Mouse (Mus musculus): Measurements from ENCODE around the gene Adad2. TPM values are rescaled to one million over a fixed set of nuclear protein-coding genes. Genes with fewer than 3 reads are reported as not detected.
A peak's percentile ranks its signal among the peaks of the same experiment; 100 is the strongest.

The Adad2 gene
- polyA plus RNA-seq, 2 experiments, result not detected

GRCm38 (mm10) chr8:119641058-119641457 lies 28.5 kb downstream of the Adad2 start:
- DNase-seq (ENCODE audit: low read depth in 3 of 3, low spot score in 3 of 3) (no peak), ATAC-seq (ENCODE audit: insufficient read depth) (no peak)
- Histone ChIP-seq H3K4me3 (ENCODE audit: insufficient read depth in 1 of 2, low read depth in 2 of 2, low read length in 2 of 2) (no peak overlapping the region), H3K9ac (replicated peaks) (no peak overlapping the region), H3K27me3 (ENCODE audit: control insufficient read depth, insufficient read depth, low read length) (no peaks in the 10 kb centered on the region), H3K9me3 (ENCODE audit: control insufficient read depth, low read length) (no peaks in the 10 kb centered on the region), H3K36me3 (replicated peaks; ENCODE audit: control insufficient read depth, insufficient read depth, low read depth) (no peaks in the 10 kb centered on the region), H3K4me1 (replicated peaks; ENCODE audit: control insufficient read depth in 2 of 2, insufficient read depth in 2 of 2, low read length in 1 of 2) (no peaks in the 10 kb centered on the region), H3K27ac (no peak overlapping the region), H3K4me2 (ENCODE audit: low read depth) (no peak overlapping the region)
- 57% methylated on average over 5 of the region's 5 CpGs for WGBS (ENCODE audit: insufficient replicate concordance)
- TF ChIP-seq EP300 (IDR thresholded peaks at IDR 0.05; ENCODE audit: low read depth), result no peak
- no peak for TF ChIP-seq CTCF (IDR thresholded peaks at IDR 0.05; ENCODE audit: low read depth)

GRCm38 (mm10) chr8:119642960-119643359 lies 30.4 kb downstream of the Adad2 start:
- Histone ChIP-seq H3K27me3 (ENCODE audit: control insufficient read depth, insufficient read depth, low read length) (no peaks in the 10 kb centered on the region), H3K4me2 (ENCODE audit: low read depth) (no peak overlapping the region), H3K4me1 (replicated peaks; ENCODE audit: control insufficient read depth in 2 of 2, insufficient read depth in 2 of 2, low read length in 1 of 2) (no peaks in the 10 kb centered on the region), H3K9me3 (ENCODE audit: control insufficient read depth, low read length) (no peaks in the 10 kb centered on the region), H3K36me3 (replicated peaks; ENCODE audit: control insufficient read depth, insufficient read depth, low read depth) (no peaks in the 10 kb centered on the region), H3K27ac (no peak overlapping the region), H3K9ac (replicated peaks) (no peak overlapping the region), H3K4me3 (ENCODE audit: insufficient read depth in 1 of 2, low read depth in 2 of 2, low read length in 2 of 2) (no peak overlapping the region)
- 75% methylated on average over 1 of the region's 1 CpGs for WGBS (ENCODE audit: insufficient replicate concordance)
- ATAC-seq (ENCODE audit: insufficient read depth) (no peak), DNase-seq (ENCODE audit: low read depth in 3 of 3, low spot score in 3 of 3) (no peak)
- TF ChIP-seq CTCF (IDR thresholded peaks at IDR 0.05; ENCODE audit: low read depth) (no peak), EP300 (IDR thresholded peaks at IDR 0.05; ENCODE audit: low read depth) (no peak)

- DNase-seq (ENCODE audit: low read depth in 3 of 3, low spot score in 3 of 3) (no peak), ATAC-seq (ENCODE audit: insufficient read depth) (no peak)
- H3K4me3 ChIP-seq (ENCODE audit: insufficient read depth in 1 of 2, low read depth in 2 of 2, low read length in 2 of 2), result no peak overlapping the region
- no peak for TF ChIP-seq EP300 (IDR thresholded peaks at IDR 0.05; ENCODE audit: low read depth)
- TF ChIP-seq CTCF (IDR thresholded peaks at IDR 0.05; ENCODE audit: low read depth), result no peak
- no peaks in the 10 kb centered on the region for H3K36me3 ChIP-seq (replicated peaks; ENCODE audit: control insufficient read depth, insufficient read depth, low read depth)
- no peak overlapping the region for H3K4me2 ChIP-seq (ENCODE audit: low read depth)
- H3K9ac ChIP-seq (replicated peaks), result no peak overlapping the region
- H3K27me3 ChIP-seq (ENCODE audit: control insufficient read depth, insufficient read depth, low read length), result no peaks in the 10 kb centered on the region
- no peaks in the 10 kb centered on the region for H3K4me1 ChIP-seq (replicated peaks; ENCODE audit: control insufficient read depth in 2 of 2, insufficient read depth in 2 of 2, low read length in 1 of 2)
- H3K9me3 ChIP-seq (ENCODE audit: control insufficient read depth, low read length), result no peaks in the 10 kb centered on the region
- WGBS (ENCODE audit: insufficient replicate concordance), result 78% methylated on average over 17 of the region's 17 CpGs
- H3K27ac ChIP-seq, result no peak overlapping the region
Measured at GRCm38 (mm10) chr8:119644429-119644960, 31.9 kb downstream of the Adad2 start.

DNA sequence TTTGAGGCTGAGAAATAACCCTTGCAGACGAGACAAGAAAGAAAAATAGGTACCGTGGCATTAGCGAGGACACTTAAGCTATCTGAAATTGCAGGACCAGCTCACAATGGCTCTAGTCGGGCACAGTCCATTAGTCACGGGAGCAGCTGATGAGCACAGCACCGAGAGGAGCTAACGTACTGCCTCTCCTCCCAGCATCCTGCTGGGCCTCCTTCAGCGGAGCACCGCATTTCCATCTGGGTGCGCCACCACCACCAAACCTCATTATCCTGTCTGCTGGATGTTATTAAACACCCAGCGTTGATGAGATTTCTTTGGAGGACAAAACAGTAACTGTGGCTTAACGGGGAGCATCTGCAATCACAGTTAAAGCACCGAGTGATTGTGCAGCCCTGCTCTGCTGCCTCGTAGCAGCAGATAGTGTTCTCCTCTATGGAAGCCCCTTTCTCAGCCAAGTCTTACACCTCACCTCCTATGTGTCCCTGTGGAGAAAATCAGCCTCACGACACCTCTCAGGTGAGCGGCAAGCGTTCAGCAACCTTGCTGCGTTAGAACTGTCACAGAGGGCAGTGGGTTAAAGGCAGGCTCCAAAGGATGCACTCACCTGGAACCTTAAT lies 32.5 kb downstream of the Adad2 start:
- Histone ChIP-seq H3K4me1 (replicated peaks; ENCODE audit: control insufficient read depth in 2 of 2, insufficient read depth in 2 of 2, low read length in 1 of 2) (no peaks in the 10 kb centered on the region), H3K4me2 (ENCODE audit: low read depth) (no peak overlapping the region), H3K9me3 (ENCODE audit: control insufficient read depth, low read length) (no peaks in the 10 kb centered on the region), H3K9ac (replicated peaks) (no peak overlapping the region), H3K4me3 (ENCODE audit: insufficient read depth in 1 of 2, low read depth in 2 of 2, low read length in 2 of 2) (no peak overlapping the region), H3K27me3 (ENCODE audit: control insufficient read depth, insufficient read depth, low read length) (no peaks in the 10 kb centered on the region), H3K36me3 (replicated peaks; ENCODE audit: control insufficient read depth, insufficient read depth, low read depth) (no peaks in the 10 kb centered on the region), H3K27ac (no peak overlapping the region)
- 66% methylated on average over 18 of the region's 18 CpGs for WGBS (ENCODE audit: insufficient replicate concordance)
- ATAC-seq (ENCODE audit: insufficient read depth) (no peak), DNase-seq (ENCODE audit: low read depth in 3 of 3, low spot score in 3 of 3) (no peak)
- TF ChIP-seq EP300 (IDR thresholded peaks at IDR 0.05; ENCODE audit: low read depth), result no peak
- no peak for TF ChIP-seq CTCF (IDR thresholded peaks at IDR 0.05; ENCODE audit: low read depth)

DNA sequence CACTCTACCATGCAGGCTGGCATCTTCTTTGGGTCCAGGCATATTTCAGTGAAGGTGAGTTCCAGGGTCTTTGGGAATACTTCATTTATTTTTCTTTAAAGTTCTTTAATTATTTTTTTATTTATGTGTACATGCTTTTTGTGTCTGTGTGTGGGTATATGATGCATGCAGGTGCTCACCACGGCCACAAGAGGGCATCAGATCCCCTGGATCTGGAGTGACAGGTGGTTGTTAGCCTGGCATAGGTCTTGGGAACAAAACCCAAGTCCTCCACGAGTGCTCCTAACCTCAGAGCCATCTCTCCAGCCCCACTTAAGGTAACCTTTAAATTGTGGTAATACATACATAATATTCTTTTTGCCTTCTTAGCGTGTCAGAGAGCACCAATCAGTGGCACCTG lies 33.6 kb downstream of the Adad2 start:
- Histone ChIP-seq H3K27me3 (ENCODE audit: control insufficient read depth, insufficient read depth, low read length) (no peaks in the 10 kb centered on the region), H3K4me2 (ENCODE audit: low read depth) (no peak overlapping the region), H3K27ac (no peak overlapping the region), H3K9me3 (ENCODE audit: control insufficient read depth, low read length) (no peaks in the 10 kb centered on the region), H3K4me3 (ENCODE audit: insufficient read depth in 1 of 2, low read depth in 2 of 2, low read length in 2 of 2) (no peak overlapping the region), H3K9ac (replicated peaks) (no peak overlapping the region), H3K36me3 (replicated peaks; ENCODE audit: control insufficient read depth, insufficient read depth, low read depth) (no peaks in the 10 kb centered on the region), H3K4me1 (replicated peaks; ENCODE audit: control insufficient read depth in 2 of 2, insufficient read depth in 2 of 2, low read length in 1 of 2) (no peaks in the 10 kb centered on the region)
- ATAC-seq (ENCODE audit: insufficient read depth), result no peak
- TF ChIP-seq CTCF (IDR thresholded peaks at IDR 0.05; ENCODE audit: low read depth) (peak; percentile 53), EP300 (IDR thresholded peaks at IDR 0.05; ENCODE audit: low read depth) (no peak)
- 44% methylated on average over 3 of the region's 3 CpGs for WGBS (ENCODE audit: insufficient replicate concordance)
- no peak for DNase-seq (ENCODE audit: low read depth in 3 of 3, low spot score in 3 of 3)

All from liver, embryonic 14.5 days (tissue).